Mouse (Mus musculus): ENCODE data around the gene Atf7ip. TPM values are rescaled to one million over a fixed set of nuclear protein-coding genes. Genes with fewer than 3 reads are reported as not detected.

The Atf7ip gene
- polyA plus RNA-seq, 1 experiment from 2014 or later, result 47.0 TPM

DNA sequence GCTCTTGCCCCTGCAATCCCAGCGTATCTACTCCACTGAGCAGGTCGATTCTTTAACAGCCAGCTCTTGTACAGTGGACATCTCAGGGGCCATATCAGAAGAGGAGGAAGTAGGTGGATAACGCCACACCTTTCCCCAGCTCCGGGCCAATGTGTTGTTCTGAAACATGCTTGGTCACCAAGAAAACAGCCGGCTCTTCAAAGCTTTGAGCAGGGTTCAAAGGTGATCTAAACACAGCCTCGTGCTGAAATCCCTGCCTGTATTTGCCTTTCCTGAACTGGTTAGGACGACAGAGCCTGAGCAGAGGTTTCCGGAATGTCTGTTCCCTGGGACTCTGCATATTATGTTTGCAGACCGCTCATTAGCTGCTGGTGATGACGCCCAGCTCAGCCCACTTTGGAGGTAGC is 141.5 kb downstream of the Atf7ip start:
- Histone ChIP-seq H3K27ac (replicated peaks in 1 of 2; ENCODE audit: control insufficient read depth in 1 of 2, insufficient read depth in 1 of 2, low read depth in 2 of 2, low read length in 2 of 2) (no peak overlapping the region), H3K9ac (ENCODE audit: low read length) (no peak overlapping the region)
- 68% methylated on average over 10 of the region's 10 CpGs for WGBS

GRCm38 (mm10) chr6:136650664-136651063 is 144.7 kb downstream of the Atf7ip start:
- no peak overlapping the region for H3K4me2 ChIP-seq (ENCODE audit: low read length)
- H3K4me3 ChIP-seq (ENCODE audit: control insufficient read depth in 1 of 2, insufficient read depth in 1 of 2, low read depth in 1 of 2, low read length in 2 of 2), result no peak overlapping the region
- H3K36me3 ChIP-seq (ENCODE audit: control insufficient read depth, insufficient read depth, low read length), result no peaks in the 10 kb centered on the region
- no peak overlapping the region for H3K9ac ChIP-seq (ENCODE audit: low read length)
- no peak for ATAC-seq (ENCODE audit: insufficient number of reproducible peaks, insufficient read depth, low FRiP score, low read depth)
- H3K4me1 ChIP-seq (ENCODE audit: control insufficient read depth in 2 of 2, insufficient read depth in 2 of 2, low read length in 2 of 2), result peaks cover 0 to 6% of the 10 kb centered on the region in 2 experiments
- H3K27ac ChIP-seq (replicated peaks in 1 of 2; ENCODE audit: control insufficient read depth in 1 of 2, insufficient read depth in 1 of 2, low read depth in 2 of 2, low read length in 2 of 2), result no peak overlapping the region
- H3K27me3 ChIP-seq (ENCODE audit: control insufficient read depth, insufficient read depth, low read length), result no peaks in the 10 kb centered on the region
- 88% methylated on average over 8 of the region's 8 CpGs for WGBS
- H3K9me3 ChIP-seq (ENCODE audit: control insufficient read depth, low read length), result no peaks in the 10 kb centered on the region

More for the DNA sequence above, 141.5 kb downstream of the Atf7ip start:
- Histone ChIP-seq H3K4me3 (ENCODE audit: control insufficient read depth in 1 of 2, insufficient read depth in 1 of 2, low read depth in 1 of 2, low read length in 2 of 2) (no peak overlapping the region), H3K9me3 (ENCODE audit: control insufficient read depth, low read length) (peaks cover 5% of the 10 kb centered on the region; the same call in 1 of the 2 replicates), H3K27me3 (ENCODE audit: control insufficient read depth, insufficient read depth, low read length) (no peaks in the 10 kb centered on the region), H3K36me3 (ENCODE audit: control insufficient read depth, insufficient read depth, low read length) (no peaks in the 10 kb centered on the region), H3K4me1 (ENCODE audit: control insufficient read depth in 2 of 2, insufficient read depth in 2 of 2, low read length in 2 of 2) (peaks cover 0 to under 1% of the 10 kb centered on the region in 2 experiments; a peak in 2 of 4 replicates), H3K4me2 (ENCODE audit: low read length) (no peak overlapping the region)
- ATAC-seq (ENCODE audit: insufficient number of reproducible peaks, insufficient read depth, low FRiP score, low read depth), result no peak

GRCm38 (mm10) chr6:136653331-136653730 is 147.4 kb downstream of the Atf7ip start:
- Histone ChIP-seq H3K27me3 (ENCODE audit: control insufficient read depth, insufficient read depth, low read length) (no peaks in the 10 kb centered on the region), H3K36me3 (ENCODE audit: control insufficient read depth, insufficient read depth, low read length) (no peaks in the 10 kb centered on the region), H3K27ac (replicated peaks in 1 of 2; ENCODE audit: control insufficient read depth in 1 of 2, insufficient read depth in 1 of 2, low read depth in 2 of 2, low read length in 2 of 2) (no peak overlapping the region), H3K9me3 (ENCODE audit: control insufficient read depth, low read length) (no peaks in the 10 kb centered on the region), H3K4me1 (ENCODE audit: control insufficient read depth in 2 of 2, insufficient read depth in 2 of 2, low read length in 2 of 2) (peaks cover 0 to 6% of the 10 kb centered on the region in 2 experiments; a peak in 3 of 4 replicates), H3K4me2 (ENCODE audit: low read length) (no peak overlapping the region), H3K4me3 (ENCODE audit: control insufficient read depth in 1 of 2, insufficient read depth in 1 of 2, low read depth in 1 of 2, low read length in 2 of 2) (no peak overlapping the region), H3K9ac (ENCODE audit: low read length) (no peak overlapping the region)
- no peak for ATAC-seq (ENCODE audit: insufficient number of reproducible peaks, insufficient read depth, low FRiP score, low read depth)
- WGBS, result 39% methylated on average over 5 of the region's 5 CpGs

DNA sequence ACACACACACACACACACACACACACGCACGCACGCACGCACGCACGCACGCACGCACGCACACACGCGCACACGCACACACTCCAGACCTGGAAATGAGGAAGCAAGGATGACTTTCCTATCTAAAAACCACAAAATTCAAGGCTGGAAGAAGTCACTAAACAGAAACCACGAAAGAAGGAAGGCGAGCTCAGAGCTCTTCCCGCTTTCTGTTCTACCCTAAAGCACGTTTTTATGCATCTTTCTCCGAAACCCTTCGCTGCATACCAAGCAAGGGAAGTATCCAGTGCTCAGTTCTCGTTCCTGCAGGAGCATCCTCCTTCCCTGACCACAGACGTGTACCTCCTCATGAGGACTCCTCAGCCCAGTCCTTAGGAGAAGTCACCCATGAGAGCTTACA is 148.5 kb downstream of the Atf7ip start:
- Histone ChIP-seq H3K27ac (replicated peaks in 1 of 2; ENCODE audit: control insufficient read depth in 1 of 2, insufficient read depth in 1 of 2, low read depth in 2 of 2, low read length in 2 of 2) (no peak overlapping the region), H3K4me3 (ENCODE audit: control insufficient read depth in 1 of 2, insufficient read depth in 1 of 2, low read depth in 1 of 2, low read length in 2 of 2) (no peak overlapping the region), H3K9ac (ENCODE audit: low read length) (no peak overlapping the region), H3K4me1 (ENCODE audit: control insufficient read depth in 2 of 2, insufficient read depth in 2 of 2, low read length in 2 of 2) (peaks cover 0 to 6% of the 10 kb centered on the region in 2 experiments; a peak in 3 of 4 replicates), H3K4me2 (ENCODE audit: low read length) (no peak overlapping the region), H3K36me3 (ENCODE audit: control insufficient read depth, insufficient read depth, low read length) (no peaks in the 10 kb centered on the region), H3K9me3 (ENCODE audit: control insufficient read depth, low read length) (no peaks in the 10 kb centered on the region), H3K27me3 (ENCODE audit: control insufficient read depth, insufficient read depth, low read length) (no peaks in the 10 kb centered on the region)
- 86% methylated on average over 20 of the region's 20 CpGs for WGBS
- ATAC-seq (ENCODE audit: insufficient number of reproducible peaks, insufficient read depth, low FRiP score, low read depth), result no peak

DNA sequence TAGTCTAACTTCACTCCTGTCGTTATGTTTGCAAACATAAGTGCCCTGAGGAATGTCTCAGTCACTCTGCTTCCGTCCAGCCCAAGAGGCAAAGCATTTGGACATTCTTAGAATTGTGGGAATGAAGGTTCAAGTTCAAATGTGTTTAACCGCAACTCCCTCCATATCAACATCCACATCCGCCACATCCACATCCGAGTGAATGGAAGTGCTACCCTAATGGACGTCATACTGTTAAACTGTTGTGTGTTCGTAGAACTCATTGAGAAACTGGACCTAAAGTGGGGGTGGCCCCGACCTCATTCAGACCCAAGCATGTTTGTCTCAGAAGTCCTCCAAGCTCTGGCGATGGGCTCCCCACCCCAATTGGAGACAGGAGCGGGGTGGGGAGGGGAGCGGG is 149.8 kb downstream of the Atf7ip start:
- Histone ChIP-seq H3K27ac (replicated peaks in 1 of 2; ENCODE audit: control insufficient read depth in 1 of 2, insufficient read depth in 1 of 2, low read depth in 2 of 2, low read length in 2 of 2) (no peak overlapping the region), H3K27me3 (ENCODE audit: control insufficient read depth, insufficient read depth, low read length) (no peaks in the 10 kb centered on the region), H3K4me1 (ENCODE audit: control insufficient read depth in 2 of 2, insufficient read depth in 2 of 2, low read length in 2 of 2) (peaks cover 0 to 7% of the 10 kb centered on the region in 2 experiments; a peak in 3 of 4 replicates), H3K4me3 (ENCODE audit: control insufficient read depth in 1 of 2, insufficient read depth in 1 of 2, low read depth in 1 of 2, low read length in 2 of 2) (peak overlapping the region in 1 of 2 experiments; percentile 11; a peak in 1 of 4 replicates), H3K9ac (ENCODE audit: low read length) (no peak overlapping the region), H3K9me3 (ENCODE audit: control insufficient read depth, low read length) (no peaks in the 10 kb centered on the region), H3K36me3 (ENCODE audit: control insufficient read depth, insufficient read depth, low read length) (no peaks in the 10 kb centered on the region), H3K4me2 (ENCODE audit: low read length) (peak overlapping the region; percentile 47)
- no peak for ATAC-seq (ENCODE audit: insufficient number of reproducible peaks, insufficient read depth, low FRiP score, low read depth)
- 58% methylated on average over 11 of the region's 11 CpGs for WGBS

- H3K4me2 ChIP-seq (ENCODE audit: low read length), result no peak overlapping the region
- peaks cover 9 to 11% of the 10 kb centered on the region in 2 experiments; a peak in 3 of 4 replicates for H3K4me1 ChIP-seq (ENCODE audit: control insufficient read depth in 2 of 2, insufficient read depth in 2 of 2, low read length in 2 of 2)
- ATAC-seq (ENCODE audit: insufficient number of reproducible peaks, insufficient read depth, low FRiP score, low read depth), result no peak
- H3K27ac ChIP-seq (replicated peaks in 1 of 2; ENCODE audit: control insufficient read depth in 1 of 2, insufficient read depth in 1 of 2, low read depth in 2 of 2, low read length in 2 of 2), result no peak overlapping the region
- H3K27me3 ChIP-seq (ENCODE audit: control insufficient read depth, insufficient read depth, low read length), result peaks cover 9% of the 10 kb centered on the region; the same call in 1 of the 2 replicates
- 70% methylated on average over 4 of the region's 4 CpGs for WGBS
- H3K4me3 ChIP-seq (ENCODE audit: control insufficient read depth in 1 of 2, insufficient read depth in 1 of 2, low read depth in 1 of 2, low read length in 2 of 2), result no peak overlapping the region
- no peaks in the 10 kb centered on the region for H3K36me3 ChIP-seq (ENCODE audit: control insufficient read depth, insufficient read depth, low read length)
- H3K9me3 ChIP-seq (ENCODE audit: control insufficient read depth, low read length), result no peaks in the 10 kb centered on the region
- H3K9ac ChIP-seq (ENCODE audit: low read length), result no peak overlapping the region
Observed at GRCm38 (mm10) chr6:136658303-136658702, 152.3 kb downstream of the Atf7ip start.

- 87% methylated on average over 9 of the region's 9 CpGs for WGBS
- H3K9me3 ChIP-seq (ENCODE audit: control insufficient read depth, low read length), result no peaks in the 10 kb centered on the region
- peaks cover 9 to 11% of the 10 kb centered on the region in 2 experiments; a peak in 3 of 4 replicates for H3K4me1 ChIP-seq (ENCODE audit: control insufficient read depth in 2 of 2, insufficient read depth in 2 of 2, low read length in 2 of 2)
- peaks cover 9% of the 10 kb centered on the region; the same call in 1 of the 2 replicates for H3K27me3 ChIP-seq (ENCODE audit: control insufficient read depth, insufficient read depth, low read length)
- no peaks in the 10 kb centered on the region for H3K36me3 ChIP-seq (ENCODE audit: control insufficient read depth, insufficient read depth, low read length)
- no peak overlapping the region for H3K27ac ChIP-seq (replicated peaks in 1 of 2; ENCODE audit: control insufficient read depth in 1 of 2, insufficient read depth in 1 of 2, low read depth in 2 of 2, low read length in 2 of 2)
- no peak for ATAC-seq (ENCODE audit: insufficient number of reproducible peaks, insufficient read depth, low FRiP score, low read depth)
- no peak overlapping the region for H3K4me2 ChIP-seq (ENCODE audit: low read length)
- no peak overlapping the region for H3K9ac ChIP-seq (ENCODE audit: low read length)
- no peak overlapping the region for H3K4me3 ChIP-seq (ENCODE audit: control insufficient read depth in 1 of 2, insufficient read depth in 1 of 2, low read depth in 1 of 2, low read length in 2 of 2)
Observed at GRCm38 (mm10) chr6:136659226-136659625, 153.3 kb downstream of the Atf7ip start.

Data from heart, embryonic 14.5 days (tissue).